Mouse (Mus musculus): ENCODE data around the gene Cyb5rl. TPM values are rescaled to one million over a fixed set of nuclear protein-coding genes. Genes with fewer than 3 reads are reported as not detected.

Cyb5rl gene
- polyA plus RNA-seq, 1 experiment from 2014 or later: 5.2 TPM

- Histone ChIP-seq H3K4me1 (ENCODE audit: control insufficient read depth, insufficient read depth, low read length) (no peaks in the 10 kb centered on the region), H3K27me3 (ENCODE audit: control insufficient read depth, insufficient read depth, low read length) (no peaks in the 10 kb centered on the region), H3K9ac (ENCODE audit: low read length) (no peak overlapping the region), H3K4me2 (ENCODE audit: low read depth, low read length) (no peak overlapping the region), H3K4me3 (ENCODE audit: low read length) (no peak overlapping the region), H3K27ac (ENCODE audit: low read length) (no peak overlapping the region), H3K9me3 (replicated peaks; ENCODE audit: control insufficient read depth, low read length) (no peaks in the 10 kb centered on the region), H3K36me3 (ENCODE audit: control insufficient read depth, insufficient read depth) (peaks cover 10% of the 10 kb centered on the region)
- WGBS: 51% methylated on average over 5 of the region's 5 CpGs
- no peak for ATAC-seq (replicated peaks; ENCODE audit: extremely low read depth, insufficient read depth, low FRiP score)
Observed at GRCm38 (mm10) chr4:107052962-107053553, 13.7 kb upstream of the Cyb5rl start.

DNA sequence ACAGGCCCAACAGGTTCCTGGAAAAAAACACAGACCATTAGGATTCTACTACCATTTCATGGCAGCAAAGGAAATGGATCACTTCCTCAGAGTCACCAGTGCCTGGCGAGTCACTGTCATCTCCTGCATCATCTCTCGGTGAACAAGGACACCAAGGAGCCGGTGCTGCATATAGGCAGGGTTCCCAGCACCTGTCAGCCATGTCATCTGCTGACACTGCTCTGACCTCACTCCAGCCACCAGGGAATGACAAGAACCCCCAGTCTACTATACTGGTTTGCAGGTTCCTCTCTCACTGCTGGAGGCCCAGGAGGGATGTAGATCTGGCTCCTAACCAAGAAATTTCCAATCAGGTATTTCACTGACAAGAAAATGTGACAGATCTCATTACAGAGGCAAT lies 10.7 kb upstream of the Cyb5rl start:
- Histone ChIP-seq H3K9me3 (replicated peaks; ENCODE audit: control insufficient read depth, low read length) (no peaks in the 10 kb centered on the region), H3K4me2 (ENCODE audit: low read depth, low read length) (no peak overlapping the region), H3K4me3 (ENCODE audit: low read length) (no peak overlapping the region), H3K4me1 (ENCODE audit: control insufficient read depth, insufficient read depth, low read length) (no peaks in the 10 kb centered on the region), H3K27ac (ENCODE audit: low read length) (no peak overlapping the region), H3K27me3 (ENCODE audit: control insufficient read depth, insufficient read depth, low read length) (no peaks in the 10 kb centered on the region), H3K36me3 (ENCODE audit: control insufficient read depth, insufficient read depth) (peaks cover 29% of the 10 kb centered on the region), H3K9ac (ENCODE audit: low read length) (no peak overlapping the region)
- no peak for ATAC-seq (replicated peaks; ENCODE audit: extremely low read depth, insufficient read depth, low FRiP score)
- 69% methylated on average over 3 of the region's 3 CpGs for WGBS

- Histone ChIP-seq H3K9ac (ENCODE audit: low read length) (no peak overlapping the region), H3K27ac (ENCODE audit: low read length) (no peak overlapping the region), H3K4me3 (ENCODE audit: low read length) (no peak overlapping the region), H3K36me3 (ENCODE audit: control insufficient read depth, insufficient read depth) (peaks cover 48% of the 10 kb centered on the region), H3K9me3 (replicated peaks; ENCODE audit: control insufficient read depth, low read length) (no peaks in the 10 kb centered on the region), H3K4me2 (ENCODE audit: low read depth, low read length) (no peak overlapping the region), H3K4me1 (ENCODE audit: control insufficient read depth, insufficient read depth, low read length) (no peaks in the 10 kb centered on the region), H3K27me3 (ENCODE audit: control insufficient read depth, insufficient read depth, low read length) (no peaks in the 10 kb centered on the region)
- 79% methylated on average over 5 of the region's 5 CpGs for WGBS
- no peak for ATAC-seq (replicated peaks; ENCODE audit: extremely low read depth, insufficient read depth, low FRiP score)
Observed at GRCm38 (mm10) chr4:107058346-107058745, 8.4 kb upstream of the Cyb5rl start.

DNA sequence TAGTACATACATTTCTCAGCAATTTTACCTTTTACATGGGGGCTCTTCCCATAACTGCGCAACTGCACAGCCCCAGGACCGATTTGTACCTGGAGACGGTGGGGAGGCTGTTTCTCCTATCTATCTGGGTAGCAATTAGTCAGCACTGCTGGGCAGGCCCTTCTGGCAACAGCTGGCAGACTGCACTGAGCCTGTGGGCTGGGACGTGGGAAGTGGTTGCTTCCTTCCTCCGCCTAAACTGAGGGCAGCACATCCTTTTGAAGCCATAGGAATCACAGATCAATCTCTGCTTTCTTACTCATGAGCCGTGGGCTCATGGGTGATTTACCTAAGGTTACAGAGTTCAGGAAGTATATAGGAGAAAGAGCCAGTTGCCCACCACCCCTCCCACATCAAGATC lies 8.0 kb upstream of the Cyb5rl start:
- Histone ChIP-seq H3K9ac (ENCODE audit: low read length) (no peak overlapping the region), H3K4me2 (ENCODE audit: low read depth, low read length) (no peak overlapping the region), H3K27me3 (ENCODE audit: control insufficient read depth, insufficient read depth, low read length) (no peaks in the 10 kb centered on the region), H3K27ac (ENCODE audit: low read length) (no peak overlapping the region), H3K4me1 (ENCODE audit: control insufficient read depth, insufficient read depth, low read length) (no peaks in the 10 kb centered on the region), H3K9me3 (replicated peaks; ENCODE audit: control insufficient read depth, low read length) (no peaks in the 10 kb centered on the region), H3K36me3 (ENCODE audit: control insufficient read depth, insufficient read depth) (peaks cover 52% of the 10 kb centered on the region), H3K4me3 (ENCODE audit: low read length) (no peak overlapping the region)
- WGBS: 69% methylated on average over 6 of the region's 6 CpGs
- no peak for ATAC-seq (replicated peaks; ENCODE audit: extremely low read depth, insufficient read depth, low FRiP score)

DNA sequence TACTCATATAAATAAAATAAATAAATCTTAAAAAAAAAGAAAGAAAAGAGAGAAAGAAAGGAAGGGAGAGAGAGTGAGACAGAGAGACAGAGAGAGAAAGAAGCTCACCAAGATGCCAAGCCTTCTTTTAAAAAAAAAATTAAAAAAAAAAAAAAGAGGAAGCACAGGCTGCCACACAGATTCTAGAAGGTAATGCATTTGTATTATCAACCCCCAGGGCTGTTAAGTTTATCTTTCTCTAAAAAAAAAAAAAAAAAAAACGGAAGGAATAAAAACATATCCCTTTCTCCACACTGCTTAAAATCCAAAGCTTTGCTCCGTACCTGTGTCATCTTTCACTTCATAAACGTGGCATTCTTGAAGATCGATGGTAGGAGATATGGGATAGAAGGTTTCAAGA lies 5.2 kb upstream of the Cyb5rl start:
- Histone ChIP-seq H3K4me3 (ENCODE audit: low read length) (no peak overlapping the region), H3K4me1 (ENCODE audit: control insufficient read depth, insufficient read depth, low read length) (peaks cover 4% of the 10 kb centered on the region), H3K4me2 (ENCODE audit: low read depth, low read length) (no peak overlapping the region), H3K27ac (ENCODE audit: low read length) (no peak overlapping the region), H3K36me3 (ENCODE audit: control insufficient read depth, insufficient read depth) (peaks cover 60% of the 10 kb centered on the region), H3K27me3 (ENCODE audit: control insufficient read depth, insufficient read depth, low read length) (no peaks in the 10 kb centered on the region), H3K9ac (ENCODE audit: low read length) (no peak overlapping the region), H3K9me3 (replicated peaks; ENCODE audit: control insufficient read depth, low read length) (no peaks in the 10 kb centered on the region)
- WGBS: 80% methylated on average over 4 of the region's 4 CpGs
- no peak for ATAC-seq (replicated peaks; ENCODE audit: extremely low read depth, insufficient read depth, low FRiP score)

DNA sequence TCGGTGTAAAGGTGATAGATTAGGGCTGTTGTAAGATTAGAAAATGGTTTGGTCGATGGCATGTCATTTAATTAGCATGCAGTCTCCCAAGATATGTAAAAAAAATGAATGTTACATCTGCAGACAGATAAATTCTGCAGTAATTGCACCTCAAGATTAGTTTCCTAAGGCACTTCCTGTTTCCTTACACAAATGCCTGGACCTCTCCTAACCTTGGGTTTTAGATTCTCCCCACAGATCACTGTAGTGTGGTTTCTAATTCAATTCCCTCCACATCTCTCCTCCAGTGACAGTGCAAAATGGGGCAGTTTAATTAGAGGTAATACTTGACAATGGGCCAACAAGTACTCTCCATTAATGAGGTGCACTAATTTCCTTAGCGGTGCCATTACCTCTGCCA lies 3.6 kb upstream of the Cyb5rl start:
- H3K36me3 ChIP-seq (ENCODE audit: control insufficient read depth, insufficient read depth): peaks cover 49% of the 10 kb centered on the region
- no peaks in the 10 kb centered on the region for H3K9me3 ChIP-seq (replicated peaks; ENCODE audit: control insufficient read depth, low read length)
- no peak overlapping the region for H3K27ac ChIP-seq (ENCODE audit: low read length)
- no peak overlapping the region for H3K9ac ChIP-seq (ENCODE audit: low read length)
- no peak overlapping the region for H3K4me3 ChIP-seq (ENCODE audit: low read length)
- no peaks in the 10 kb centered on the region for H3K27me3 ChIP-seq (ENCODE audit: control insufficient read depth, insufficient read depth, low read length)
- H3K4me2 ChIP-seq (ENCODE audit: low read depth, low read length): no peak overlapping the region
- peaks cover 6% of the 10 kb centered on the region for H3K4me1 ChIP-seq (ENCODE audit: control insufficient read depth, insufficient read depth, low read length)
- 83% methylated on average over 3 of the region's 3 CpGs for WGBS
- ATAC-seq (replicated peaks; ENCODE audit: extremely low read depth, insufficient read depth, low FRiP score): no peak

- Histone ChIP-seq H3K4me1 (ENCODE audit: control insufficient read depth, insufficient read depth, low read length) (peaks cover 6% of the 10 kb centered on the region), H3K9ac (ENCODE audit: low read length) (no peak overlapping the region), H3K4me3 (ENCODE audit: low read length) (no peak overlapping the region), H3K9me3 (replicated peaks; ENCODE audit: control insufficient read depth, low read length) (no peaks in the 10 kb centered on the region), H3K27me3 (ENCODE audit: control insufficient read depth, insufficient read depth, low read length) (no peaks in the 10 kb centered on the region), H3K36me3 (ENCODE audit: control insufficient read depth, insufficient read depth) (peaks cover 44% of the 10 kb centered on the region), H3K27ac (ENCODE audit: low read length) (no peak overlapping the region), H3K4me2 (ENCODE audit: low read depth, low read length) (no peak overlapping the region)
- WGBS: 88% methylated on average over 5 of the region's 5 CpGs
- ATAC-seq (replicated peaks; ENCODE audit: extremely low read depth, insufficient read depth, low FRiP score): no peak
Observed at GRCm38 (mm10) chr4:107064394-107065098, 2.2 kb upstream of the Cyb5rl start.

DNA sequence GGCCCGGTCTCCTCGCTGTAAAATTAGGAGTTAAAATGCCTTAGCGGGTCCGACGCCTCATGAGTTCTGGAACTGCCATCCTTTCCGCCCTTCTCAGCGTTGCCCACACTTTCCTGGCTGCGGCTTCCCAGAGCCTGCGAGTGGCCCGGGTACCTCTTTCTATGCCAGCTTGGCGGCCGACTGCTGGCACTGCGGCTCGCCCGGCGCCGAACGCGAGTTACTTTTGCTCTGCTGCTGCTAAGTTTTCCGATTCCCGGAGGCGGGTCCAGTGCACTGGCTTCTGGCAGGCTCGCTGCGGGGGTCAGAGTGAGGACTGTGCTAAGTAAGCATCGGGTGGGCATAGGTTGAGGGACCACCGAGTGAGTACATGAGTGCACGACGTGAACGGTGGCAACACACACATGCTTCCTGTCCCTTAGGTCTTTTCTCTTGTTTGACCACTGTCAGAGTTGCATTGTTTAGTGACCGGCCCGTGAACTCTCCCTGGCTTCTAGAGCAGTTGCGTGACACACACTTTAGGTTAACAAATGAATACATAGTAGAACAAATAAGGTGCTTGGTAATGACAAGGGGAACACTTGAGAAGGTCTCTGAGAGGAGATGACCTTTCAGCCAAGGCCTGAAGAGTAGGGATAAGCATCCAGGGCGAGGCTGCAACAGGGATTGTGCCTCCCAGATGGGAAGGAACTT lies 508 bp downstream of the Cyb5rl start:
- peak; percentile 37 for ATAC-seq (replicated peaks; ENCODE audit: extremely low read depth, insufficient read depth, low FRiP score)
- peaks cover 6% of the 10 kb centered on the region for H3K4me1 ChIP-seq (ENCODE audit: control insufficient read depth, insufficient read depth, low read length)
- peaks cover 22% of the 10 kb centered on the region for H3K36me3 ChIP-seq (ENCODE audit: control insufficient read depth, insufficient read depth)
- peak overlapping the region; percentile 97 for H3K4me2 ChIP-seq (ENCODE audit: low read depth, low read length)
- WGBS: 4% methylated on average over 33 of the region's 33 CpGs
- H3K4me3 ChIP-seq (ENCODE audit: low read length): peak overlapping the region; percentile 72
- H3K9ac ChIP-seq (ENCODE audit: low read length): peak overlapping the region; percentile 81
- no peaks in the 10 kb centered on the region for H3K27me3 ChIP-seq (ENCODE audit: control insufficient read depth, insufficient read depth, low read length)
- H3K27ac ChIP-seq (ENCODE audit: low read length): peak overlapping the region; percentile 43; the same call in 1 of the 2 replicates
- H3K9me3 ChIP-seq (replicated peaks; ENCODE audit: control insufficient read depth, low read length): no peaks in the 10 kb centered on the region

DNA sequence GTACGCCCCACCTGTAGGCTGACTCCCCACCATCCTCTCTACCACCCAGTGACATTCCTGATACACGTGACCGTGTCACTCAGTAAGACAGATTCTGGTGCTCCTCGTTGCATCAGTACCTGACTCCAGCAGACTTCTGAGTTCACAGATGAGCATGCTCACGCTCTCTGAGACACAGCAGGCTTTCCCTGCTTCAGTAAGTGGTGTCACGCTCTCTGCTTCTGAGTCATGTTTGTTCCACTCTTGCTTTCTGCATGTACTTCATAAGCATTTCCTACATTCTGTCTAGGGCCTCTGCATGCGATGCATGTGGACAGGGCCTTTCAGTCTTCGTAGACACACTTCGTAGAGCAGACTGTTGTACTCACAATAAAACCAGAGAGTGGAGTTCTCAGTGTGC lies 5.6 kb downstream of the Cyb5rl start:
- Histone ChIP-seq H3K9ac (ENCODE audit: low read length) (no peak overlapping the region), H3K4me3 (ENCODE audit: low read length) (no peak overlapping the region), H3K4me2 (ENCODE audit: low read depth, low read length) (no peak overlapping the region), H3K27me3 (ENCODE audit: control insufficient read depth, insufficient read depth, low read length) (no peaks in the 10 kb centered on the region), H3K9me3 (replicated peaks; ENCODE audit: control insufficient read depth, low read length) (no peaks in the 10 kb centered on the region), H3K4me1 (ENCODE audit: control insufficient read depth, insufficient read depth, low read length) (0 out of 2 replicates have a peak, but pooled peaks cover 5% of the 10 kb centered on the region), H3K27ac (ENCODE audit: low read length) (no peak overlapping the region), H3K36me3 (ENCODE audit: control insufficient read depth, insufficient read depth) (no peaks in the 10 kb centered on the region)
- 80% methylated on average over 9 of the region's 9 CpGs for WGBS
- no peak for ATAC-seq (replicated peaks; ENCODE audit: extremely low read depth, insufficient read depth, low FRiP score)

Data from heart, embryonic 16.5 days (tissue).